Mouse (Mus musculus) embryonic fibroblast, embryonic 13.5 days (primary cell): ENCODE results near the gene Sel1l3.

Experiments used
- CTCF ChIP-seq: IDR thresholded peaks from 2 replicates; pipeline ENCODE4 v1.5.1; 2011; ENCODE audit warnings: mild to moderate bottlenecking, control low read depth, low read length, moderate library complexity, borderline replicate concordance; ENCODE audit not compliant: insufficient read depth
- POLR2A ChIP-seq: IDR thresholded peaks from 2 replicates; pipeline ENCODE4 v1.6.1; 2011; ENCODE audit warnings: low read depth, mild to moderate bottlenecking, control low read depth, low read length, moderate library complexity

DNA sequence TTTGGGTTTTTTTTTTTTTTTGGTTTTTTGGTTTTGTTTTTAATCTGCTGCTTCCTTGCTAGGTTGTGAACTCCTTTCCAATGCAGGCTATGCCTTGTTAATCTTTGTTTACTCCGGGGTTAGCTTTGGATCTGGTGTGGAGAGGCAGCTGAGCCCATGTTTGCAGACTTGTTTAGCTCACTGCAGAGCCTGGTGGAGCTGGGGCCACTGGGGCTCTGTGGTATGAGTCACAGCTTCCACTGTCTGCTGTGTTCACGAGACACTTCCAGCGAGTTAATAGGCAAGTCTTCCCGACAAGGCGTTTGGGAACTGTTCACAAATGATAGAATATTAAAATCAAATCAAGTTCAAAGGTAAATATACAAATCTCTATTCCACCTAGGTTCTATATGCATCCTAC lies 22.4 kb upstream of the Sel1l3 start:
- TF ChIP-seq CTCF (no peak), POLR2A (no peak)
